Mouse (Mus musculus): Measurements from ENCODE around the gene H6pd. TPM values are rescaled to one million over a fixed set of nuclear protein-coding genes. Genes with fewer than 3 reads are reported as not detected.

The H6pd gene
- polyA plus RNA-seq, 1 experiment = 0.70 TPM

DNA sequence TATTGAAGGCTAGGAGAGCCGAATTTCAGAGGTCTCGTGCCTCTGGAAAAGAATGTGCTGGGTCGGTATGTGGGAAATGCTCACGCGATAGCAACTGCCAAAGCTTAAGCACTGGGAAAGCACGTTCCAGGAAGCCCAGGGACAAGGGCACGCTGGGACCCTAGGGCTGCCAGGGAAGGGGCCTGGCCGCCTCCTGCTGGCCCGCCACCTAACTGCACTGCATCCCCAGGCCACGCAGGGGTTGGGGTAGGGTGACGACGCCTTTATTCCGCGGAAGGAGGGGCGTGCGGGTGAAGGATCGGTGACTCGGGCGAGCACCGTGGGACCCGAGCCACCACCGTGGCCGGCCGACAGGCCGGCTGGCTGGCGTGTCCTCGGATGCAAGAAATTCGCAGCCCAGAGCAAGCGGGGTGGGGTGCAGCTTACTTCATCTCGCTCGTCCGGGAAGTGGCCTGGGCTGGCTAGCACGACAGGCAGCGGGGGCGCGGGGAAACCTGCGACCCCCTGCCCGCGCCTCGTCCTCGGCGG lies 434 bp downstream of the H6pd start:
- TF ChIP-seq GATA1 (IDR thresholded peaks at IDR 0.05; ENCODE audit: low read length) = no peak

DNA sequence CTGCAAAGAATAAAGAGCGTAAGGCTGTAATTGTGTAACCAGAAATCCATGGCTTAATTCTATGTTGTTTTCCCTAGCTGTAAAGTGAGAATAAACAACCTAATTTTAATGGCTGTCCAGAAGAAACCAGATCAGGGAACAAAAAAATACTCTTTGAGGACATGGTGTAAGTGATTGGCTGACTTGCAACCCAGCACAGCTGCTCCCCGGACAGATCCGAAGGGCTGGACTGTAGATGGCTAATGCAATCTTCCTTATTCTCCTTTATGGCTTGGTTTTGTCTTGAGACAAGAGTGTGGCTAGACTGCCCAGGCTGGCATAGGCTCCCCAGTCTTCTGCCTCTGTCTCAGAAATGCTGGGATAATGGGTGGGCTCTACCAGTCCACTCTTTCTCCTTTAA lies 1.4 kb downstream of the H6pd start:
- TF ChIP-seq GATA1 (IDR thresholded peaks at IDR 0.05; ENCODE audit: low read length) = no peak

DNA sequence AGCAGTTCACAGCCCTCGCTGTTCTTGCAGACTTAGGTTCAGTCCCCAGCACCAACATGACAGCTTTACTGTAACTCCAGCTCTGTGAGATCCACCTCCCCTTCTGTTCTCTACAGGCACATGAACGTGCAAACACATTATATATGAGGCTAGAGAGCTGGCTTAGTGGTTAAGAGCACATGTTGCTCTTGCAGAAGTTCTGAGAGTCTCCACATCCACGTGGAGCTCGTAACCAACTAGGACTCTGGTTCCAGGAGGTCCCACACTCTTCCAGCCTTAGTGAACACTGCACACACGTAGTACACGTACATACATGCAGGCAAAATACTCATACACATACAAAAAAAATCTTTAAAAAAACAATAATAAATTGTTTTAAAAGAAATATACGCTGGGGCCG lies 1.8 kb downstream of the H6pd start:
- no peak for TF ChIP-seq GATA1 (IDR thresholded peaks at IDR 0.05; ENCODE audit: low read length)

DNA sequence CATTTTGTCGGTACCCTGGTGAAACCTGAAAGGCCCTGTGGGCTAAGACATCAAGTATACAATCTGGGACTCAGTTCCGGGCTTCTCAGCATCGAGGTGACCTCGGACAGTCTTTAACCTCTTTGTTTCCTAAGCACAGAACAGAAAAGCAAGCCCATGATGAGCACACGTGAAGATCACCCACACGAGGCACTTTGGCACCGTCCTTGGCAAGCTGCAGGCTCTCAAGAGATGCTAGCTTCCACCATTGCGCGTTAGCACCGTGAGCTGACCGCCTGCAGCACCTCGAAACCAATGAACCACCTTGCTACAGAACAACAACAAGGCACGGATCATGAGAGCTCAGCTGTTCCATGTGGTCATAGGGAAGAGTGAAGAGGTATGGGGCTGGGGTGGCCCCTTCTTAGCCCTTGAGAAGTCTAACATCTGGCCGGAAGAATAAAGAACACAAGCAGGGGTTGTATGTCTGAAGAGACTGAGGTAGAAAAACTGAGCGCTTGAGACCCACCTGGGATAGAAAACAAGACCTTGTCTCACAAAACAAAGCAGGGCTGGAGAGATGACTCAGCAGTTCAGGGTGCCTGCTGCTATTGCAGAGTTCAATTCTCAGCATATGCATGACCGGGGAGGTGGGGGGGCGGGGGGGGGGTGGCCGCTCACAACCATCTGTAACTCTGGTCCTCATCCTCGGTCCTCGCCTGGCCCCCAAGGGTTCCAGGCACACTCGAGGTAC lies 2.5 kb downstream of the H6pd start:
- TF ChIP-seq GATA1 (IDR thresholded peaks at IDR 0.05; ENCODE audit: low read length) = no peak

DNA sequence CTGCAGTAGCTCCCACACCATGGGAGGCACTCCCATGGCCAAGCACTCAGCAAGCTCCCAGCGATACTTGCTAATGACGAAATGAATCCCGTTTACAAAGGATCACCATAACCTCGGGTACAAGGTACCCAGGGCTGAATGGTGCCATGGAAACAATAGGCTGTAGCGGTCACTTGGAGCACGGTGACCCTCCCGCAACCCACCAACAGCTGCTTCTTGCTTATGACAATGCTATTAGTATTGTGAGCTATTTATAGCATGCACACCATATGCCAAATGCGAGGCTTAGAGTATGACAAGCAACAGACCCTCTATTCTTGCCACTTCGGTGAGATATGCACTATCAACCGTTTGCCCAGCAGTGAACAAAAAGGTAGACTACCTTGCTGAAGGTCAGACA lies 3.6 kb downstream of the H6pd start:
- TF ChIP-seq GATA1 (IDR thresholded peaks at IDR 0.05; ENCODE audit: low read length) = no peak

DNA sequence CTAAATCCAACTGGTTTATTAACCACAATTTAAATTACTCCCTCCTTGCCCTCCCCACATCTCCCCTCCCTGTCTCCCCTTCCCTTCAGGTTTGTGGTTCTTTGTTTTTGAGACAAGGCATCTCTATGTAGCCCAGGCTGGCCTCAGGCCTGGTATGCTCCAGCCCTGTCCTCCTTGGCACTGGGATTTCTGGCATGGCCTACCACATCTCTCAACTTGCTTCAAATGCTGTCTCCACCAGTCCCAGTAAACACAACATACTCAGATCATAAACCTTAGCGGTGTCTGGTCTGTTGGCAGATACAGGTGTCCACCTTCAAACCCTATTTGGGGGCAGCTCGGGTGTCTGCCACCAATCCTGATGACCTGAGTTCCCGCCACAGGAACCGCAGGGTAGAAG lies 5.2 kb downstream of the H6pd start:
- no peak for TF ChIP-seq GATA1 (IDR thresholded peaks at IDR 0.05; ENCODE audit: low read length)

DNA sequence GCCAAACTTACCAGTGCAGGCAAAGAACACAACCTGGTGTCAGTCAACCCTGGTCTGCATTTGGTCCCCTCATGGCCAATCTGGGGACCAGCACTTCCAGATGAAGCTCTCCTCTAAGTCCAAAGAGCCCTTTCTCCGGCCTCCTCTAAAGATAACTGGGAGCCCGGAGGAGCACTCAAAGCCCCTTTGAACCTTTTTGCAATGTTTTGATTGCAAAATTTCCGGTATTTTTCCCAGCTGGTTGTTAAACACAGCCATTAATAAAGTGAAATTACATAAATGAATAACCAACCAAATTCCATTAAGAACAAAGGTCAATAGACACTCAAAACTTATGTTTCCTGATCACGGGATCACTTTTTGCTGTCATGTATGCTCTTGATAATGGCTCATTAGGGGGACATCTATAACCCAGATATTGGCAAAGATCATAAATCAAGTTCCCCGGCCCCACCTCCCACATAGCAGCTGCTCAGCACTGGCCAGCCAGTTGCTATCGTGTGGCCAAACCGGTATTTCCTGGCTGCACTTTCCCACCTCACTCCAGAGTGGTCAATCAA lies 5.7 kb downstream of the H6pd start:
- TF ChIP-seq GATA1 (IDR thresholded peaks at IDR 0.05; ENCODE audit: low read length) = no peak

DNA sequence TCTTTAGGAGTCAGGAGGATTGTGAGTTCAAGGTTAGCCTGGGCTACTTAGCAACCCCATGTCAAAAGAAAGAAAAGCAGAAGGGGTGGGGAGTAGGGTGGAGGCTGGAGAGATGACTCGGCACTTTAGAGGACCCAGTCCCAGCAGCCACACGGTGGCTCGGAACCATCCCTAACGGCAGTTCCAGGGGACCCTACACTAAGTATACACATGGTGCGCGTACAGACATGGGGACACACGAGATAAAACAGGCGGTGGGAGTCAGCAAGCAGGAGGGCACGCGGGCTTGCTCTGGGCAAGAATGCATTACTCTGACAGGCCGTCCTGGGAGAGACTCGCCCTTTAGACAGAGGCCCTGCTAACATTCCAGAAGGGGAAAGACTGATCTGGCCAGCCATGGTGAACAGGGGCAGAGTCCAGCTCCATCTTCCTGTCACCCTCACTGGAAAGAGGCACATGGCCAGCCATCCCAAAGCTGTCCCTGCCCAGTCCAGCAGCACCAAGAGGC lies 6.7 kb downstream of the H6pd start:
- no peak for TF ChIP-seq GATA1 (IDR thresholded peaks at IDR 0.05; ENCODE audit: low read length)

DNA sequence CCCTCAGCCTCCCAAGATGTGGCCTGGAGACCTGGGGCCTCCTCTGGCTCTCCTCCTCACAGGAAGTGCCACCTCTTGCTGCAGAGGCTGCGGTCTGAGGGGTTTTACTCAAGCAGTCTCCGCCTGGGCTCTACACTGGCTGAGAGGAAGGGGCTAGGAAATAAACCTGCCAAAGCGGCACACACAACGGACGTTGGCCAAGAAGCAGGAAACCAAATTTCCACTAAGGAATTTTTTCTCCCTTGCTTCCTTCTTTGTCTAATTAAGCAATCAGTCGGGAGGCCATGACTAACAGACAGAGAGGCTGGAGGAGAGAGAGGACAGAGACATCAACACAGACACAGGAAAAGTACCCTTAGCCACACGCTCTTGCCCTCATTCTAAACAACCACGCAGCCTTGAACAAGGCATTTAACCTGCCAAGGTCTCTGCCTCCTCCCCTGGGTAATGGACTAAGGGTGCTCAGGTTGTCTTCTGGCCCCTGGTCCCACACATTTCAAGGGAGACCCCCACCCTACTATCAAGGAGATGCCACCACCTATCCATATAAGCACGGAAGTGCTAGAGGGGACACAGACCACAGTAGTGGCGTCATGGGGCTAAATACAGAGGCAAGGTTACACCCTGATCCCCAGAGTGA lies 7.5 kb downstream of the H6pd start:
- TF ChIP-seq GATA1 (IDR thresholded peaks at IDR 0.05; ENCODE audit: low read length) = no peak

DNA sequence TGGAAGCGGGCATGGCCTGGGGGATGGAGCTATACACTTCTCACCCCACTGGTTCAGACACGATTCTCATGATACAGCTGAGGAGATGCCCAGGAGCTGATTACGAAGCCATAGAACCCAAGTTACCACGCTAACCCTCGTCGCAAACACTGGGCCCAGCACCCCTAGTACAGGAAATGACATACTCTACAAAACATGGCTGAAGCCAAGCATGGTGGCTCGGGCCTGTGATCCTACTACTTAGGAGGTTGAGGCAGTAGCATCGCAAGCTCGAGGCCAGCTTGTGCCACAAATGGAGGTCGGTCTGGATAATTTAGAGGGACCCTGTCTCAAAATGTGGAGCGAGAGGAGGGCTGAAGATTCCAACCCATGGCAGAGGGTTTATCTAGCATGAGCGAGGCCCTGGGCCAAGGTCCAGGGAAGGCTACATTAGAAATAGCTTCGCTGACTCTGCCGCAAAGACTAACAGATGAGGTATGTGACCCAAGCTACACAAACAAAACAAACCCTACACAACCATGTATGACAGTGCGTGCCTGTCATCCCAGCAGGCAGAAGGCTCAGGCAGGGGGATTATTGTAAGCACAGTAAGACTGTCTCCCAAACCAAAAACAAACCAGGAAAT lies 8.8 kb downstream of the H6pd start:
- no peak for TF ChIP-seq GATA1 (IDR thresholded peaks at IDR 0.05; ENCODE audit: low read length)

DNA sequence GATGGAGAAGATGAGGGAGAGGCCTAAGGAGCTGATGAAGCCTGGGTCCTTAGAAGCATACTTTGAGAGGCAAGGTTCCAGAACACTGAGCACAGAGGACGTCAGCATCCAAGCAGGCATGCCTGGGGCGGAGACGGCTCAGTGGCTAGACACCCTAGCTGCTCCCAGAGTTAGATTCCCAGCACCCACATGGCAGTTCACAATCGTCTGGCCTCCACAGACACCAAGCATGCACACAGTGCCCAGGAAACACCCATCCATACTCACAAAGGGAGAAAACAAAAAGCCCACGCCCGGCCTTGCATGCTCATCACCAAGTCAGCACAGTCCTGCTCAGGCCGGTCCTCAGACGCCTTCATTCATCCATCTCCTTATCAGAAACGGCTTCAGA lies 9.3 kb downstream of the H6pd start:
- no peak for TF ChIP-seq GATA1 (IDR thresholded peaks at IDR 0.05; ENCODE audit: low read length)

DNA sequence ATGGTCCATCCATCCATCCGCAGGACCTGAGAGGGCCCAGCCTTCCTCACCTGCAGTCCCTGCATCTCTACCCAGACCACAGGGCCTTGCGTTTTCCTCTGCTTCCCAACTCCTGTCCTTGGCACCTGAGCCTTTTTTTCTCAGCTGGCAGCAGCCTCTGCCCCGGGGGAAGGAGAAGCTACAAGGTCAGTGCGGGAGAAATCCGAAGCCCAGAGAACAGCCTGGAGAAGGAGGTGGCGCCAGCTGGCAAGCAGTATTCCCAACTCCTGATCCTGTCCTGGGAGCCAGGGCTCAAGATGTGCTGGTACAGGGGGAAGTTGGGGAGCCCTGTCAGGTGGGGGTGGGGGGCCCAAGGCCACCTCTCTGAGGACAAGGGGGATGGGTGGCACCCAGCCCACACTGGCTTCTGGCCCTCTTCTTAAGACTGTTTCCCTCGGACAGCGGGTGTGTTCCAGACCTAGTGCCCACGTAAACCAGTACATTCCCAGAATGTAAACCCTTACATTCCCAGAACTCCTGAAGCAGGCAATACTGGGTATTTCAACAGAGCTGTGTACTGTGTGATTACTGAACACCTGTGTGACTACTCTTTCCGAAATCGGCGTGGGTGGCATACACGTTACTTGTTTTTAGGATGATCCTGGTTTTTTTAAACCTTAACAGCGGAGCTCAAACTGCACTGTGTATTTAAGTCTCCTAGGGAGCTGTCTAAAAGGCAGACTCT lies 9.9 kb downstream of the H6pd start:
- no peak for TF ChIP-seq GATA1 (IDR thresholded peaks at IDR 0.05; ENCODE audit: low read length)

DNA sequence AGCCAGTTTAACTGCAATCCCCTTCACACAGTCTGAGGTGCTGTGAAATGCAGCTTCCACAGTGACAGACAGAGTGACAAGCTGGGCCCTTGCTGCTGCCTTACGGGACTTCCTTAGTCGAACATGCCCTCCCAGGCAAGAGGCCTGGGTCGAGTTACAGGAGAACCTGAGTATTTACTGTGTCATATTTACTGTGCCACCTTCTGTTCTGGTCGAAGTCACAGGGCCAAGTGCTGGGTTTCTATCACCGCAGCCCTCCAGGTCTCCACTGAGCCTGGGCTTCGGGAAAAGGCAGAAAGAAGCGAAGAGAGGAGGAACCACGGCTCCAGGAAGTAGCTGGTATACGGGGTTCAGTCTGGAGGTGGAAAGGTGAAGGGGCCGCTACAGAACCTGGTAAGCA lies 10.8 kb downstream of the H6pd start:
- no peak for TF ChIP-seq GATA1 (IDR thresholded peaks at IDR 0.05; ENCODE audit: low read length)

DNA sequence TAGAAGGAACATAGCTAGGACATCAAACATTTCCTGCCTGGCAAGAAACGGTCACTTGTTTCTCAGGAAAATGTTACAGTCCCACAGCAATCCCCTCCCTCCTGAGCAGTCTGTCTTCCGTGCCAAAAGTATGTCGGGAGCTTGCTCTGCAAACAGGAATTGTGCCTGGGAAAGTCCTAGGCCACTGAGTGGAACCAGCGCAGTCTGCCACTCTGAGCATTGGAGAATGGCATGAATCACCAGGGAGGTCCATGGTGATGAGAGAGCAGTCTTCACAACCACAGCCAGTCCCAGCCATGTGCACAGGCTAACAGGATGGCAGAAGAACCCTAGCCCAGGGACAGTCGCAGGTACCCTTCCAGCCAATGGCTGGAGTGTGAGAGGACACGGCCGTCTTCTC lies 12.4 kb downstream of the H6pd start:
- no peak for TF ChIP-seq GATA1 (IDR thresholded peaks at IDR 0.05; ENCODE audit: low read length)

DNA sequence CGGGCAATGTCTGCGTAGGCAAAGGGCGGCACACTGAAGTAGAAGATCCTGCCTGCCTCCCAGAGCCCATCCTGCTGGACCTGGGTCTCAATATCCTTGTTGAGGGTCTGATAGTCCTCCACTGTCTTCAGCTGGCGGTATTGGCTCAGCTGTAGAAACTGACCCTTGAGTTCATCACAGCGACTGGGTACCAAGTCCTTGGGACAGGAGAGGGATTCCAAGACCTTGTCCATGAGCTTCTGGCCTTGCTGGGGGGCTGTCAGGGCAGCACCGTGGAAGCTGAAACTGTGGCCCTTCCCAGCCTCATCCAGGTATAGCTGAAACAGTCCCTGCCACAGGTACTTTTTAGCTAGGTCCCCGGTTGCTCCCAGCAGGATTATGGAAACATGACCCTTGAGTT lies 12.9 kb downstream of the H6pd start:
- TF ChIP-seq GATA1 (IDR thresholded peaks at IDR 0.05; ENCODE audit: low read length) = no peak

All from G1E-ER4 (cell line).